Mouse (Mus musculus) erythroblast, embryonic 14.5 days (primary cell): ENCODE data around the gene Stard9.

Source experiments
- GATA1 ChIP-seq: IDR thresholded peaks from 2 replicates; pipeline ENCODE4 v1.6.1; 2012; ENCODE audit warnings: low read length, inconsistent platforms, mixed read lengths
- TAL1 ChIP-seq: IDR thresholded peaks from 3 replicates; pipeline ENCODE4 v1.6.1; 2012; ENCODE audit warnings: low read length, inconsistent platforms, mixed read lengths

GRCm38 (mm10) chr2:120660486-120661078 is 31.7 kb downstream of the Stard9 start:
- TF ChIP-seq TAL1 (no peak), GATA1 (no peak)
